Mouse (Mus musculus): ENCODE results near the gene Gm28870. TPM values are rescaled to one million over a fixed set of nuclear protein-coding genes. Genes with fewer than 3 reads are reported as not detected.

Gm28870 gene
- polyA plus RNA-seq (2017; shearing (Covaris generic)) = not detected

GRCm38 (mm10) chrY:50096976-50097375, at the start of gene Gm28870:
Gene Gm28870, plus strand, starts transcription at chrY:50097276.

All from inflammation-experienced regulatory T-cells, adult 16 weeks (primary cell).